ENCODE assay signal across 8 mouse cellular contexts in genomic region chrX:168935447-168935846, GRCm38 (mm10).
DNase-seq lines count a peak whose midpoint lies in the region; ATAC-seq and TF ChIP-seq lines count a peak whose summit lies in the region.

No protein-coding gene starts in this region.

- TF ChIP-seq CTCF in midbrain, postnatal 0 days (IDR thresholded peaks at IDR 0.05), result peak; percentile 75

- no peak overlapping the region for H3K4me3 ChIP-seq in midbrain, postnatal 0 days (ENCODE audit: low read depth, low read length)

- intact Hi-C loops in heart, postnatal 36 days (cut with DNase I), result loop anchor here (5.0 kb wide), 2 partner anchors 102 to 273 kb away; no protein-coding TSS in a partner anchor

- no peaks in the 10 kb centered on the region for H3K36me3 ChIP-seq in midbrain, postnatal 0 days (ENCODE audit: insufficient read depth, low read length)

- no peak overlapping the region for H3K27ac ChIP-seq in midbrain, postnatal 0 days (ENCODE audit: low read depth, low read length)

- peak; percentile 4 to 14 for DNase-seq in heart, postnatal 36 days
- DNase-seq in heart, adult 9 months (ENCODE audit: low spot score in 2 of 2), result no peak
- DNase-seq in right cerebral cortex, adult 18-20 months, result peak; percentile 3
- no peak for DNase-seq in right cerebral cortex, postnatal 25 days
- DNase-seq in embryo, embryonic 11 days, result peak; percentile 34
- peak; percentile 58 for DNase-seq in midbrain, postnatal 0 days (ENCODE audit: low spot score)
- DNase-seq in urinary bladder, adult 2 months (ENCODE audit: low spot score), result no peak
- DNase-seq in Muller cell, postnatal 12 days (ENCODE audit: inconsistent ontology term), result no peak

- no peaks in the 10 kb centered on the region for H3K9me3 ChIP-seq in midbrain, postnatal 0 days (ENCODE audit: low read length)

- no peaks in the 10 kb centered on the region for H3K27me3 ChIP-seq in midbrain, postnatal 0 days (ENCODE audit: insufficient read depth, low read length)

- no peak overlapping the region for H3K9ac ChIP-seq in midbrain, postnatal 0 days (replicated peaks; ENCODE audit: low read length, poor library complexity, severe bottlenecking)

- 8% methylated on average over 3 of the region's 3 CpGs for WGBS in midbrain, postnatal 0 days

- ATAC-seq in midbrain, postnatal 0 days (ENCODE audit: low FRiP score), result no peak

- no peaks in the 10 kb centered on the region for H3K4me1 ChIP-seq in midbrain, postnatal 0 days (ENCODE audit: insufficient read depth, low read length)

- H3K4me2 ChIP-seq in midbrain, postnatal 0 days (ENCODE audit: low read depth, low read length, poor library complexity, severe bottlenecking), result no peak overlapping the region

Comparison
In these comparisons a context has a peak if more than half of its experiments do, and no peak if none do; other contexts are left out.
1. DNase-seq: peak in heart, postnatal 36 days (2 of 2), right cerebral cortex, adult 18-20 months (single experiment), embryo, embryonic 11 days (single experiment) and midbrain, postnatal 0 days (single experiment); none in heart, adult 9 months (0 of 2), right cerebral cortex, postnatal 25 days (single experiment), urinary bladder, adult 2 months (single experiment) and Muller cell, postnatal 12 days (single experiment).